In the genomic region with DNA sequence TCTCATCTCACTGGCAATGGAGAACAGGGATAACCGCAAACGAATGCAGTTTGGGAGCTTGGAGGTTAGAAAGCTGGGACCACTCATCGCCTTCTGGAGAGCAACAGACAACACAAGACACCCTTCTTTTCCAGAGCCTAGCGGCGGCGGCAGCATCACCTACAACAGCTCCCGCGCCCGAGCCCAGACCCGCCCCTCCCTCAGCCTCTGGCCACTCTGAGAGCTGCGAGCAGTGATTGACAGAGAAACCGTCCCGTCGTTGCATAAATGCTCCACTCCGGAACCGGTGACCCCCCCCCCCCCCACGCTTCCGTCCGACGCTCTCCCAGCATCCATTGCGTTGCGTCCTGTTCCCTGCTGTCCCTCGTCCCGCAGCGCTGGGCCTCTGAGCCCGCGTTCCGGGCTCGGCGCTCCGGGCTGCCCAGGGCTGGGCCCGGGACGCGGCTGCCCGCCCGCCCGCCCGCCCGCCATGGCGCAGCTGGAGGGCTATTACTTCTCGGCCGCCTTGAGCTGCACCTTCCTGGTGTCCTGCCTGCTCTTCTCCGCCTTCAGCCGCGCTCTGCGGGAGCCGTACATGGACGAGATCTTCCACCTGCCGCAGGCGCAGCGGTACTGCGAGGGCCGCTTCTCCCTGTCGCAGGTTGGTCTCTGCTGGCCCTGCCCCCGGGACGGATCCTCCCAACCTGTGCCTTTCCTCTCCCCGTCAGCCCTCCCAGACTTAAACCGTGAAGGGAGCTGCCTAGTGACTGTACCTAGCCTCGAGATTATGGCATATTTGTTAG, we compare ENCODE assay signal across 8 mouse cellular contexts. TPM values are rescaled to one million over a fixed set of nuclear protein-coding genes. Genes with fewer than 3 reads are reported as not detected.
DNase-seq lines count a peak whose midpoint lies in the region; ATAC-seq lines count a peak whose summit lies in the region.

TSS of gene Alg10b (plus strand) at position 343 of the 782 bp plus-strand sequence.

- DNase-seq in adipocyte (ENCODE audit: low spot score), result peak; percentile 92
- peak; percentile 94 for DNase-seq in embryo, embryonic 10 days (ENCODE audit: low spot score)
- peak; percentile 78 for DNase-seq in gastrocnemius, postnatal 10 days
- DNase-seq in left cerebral cortex, postnatal 10 days (ENCODE audit: extremely low spot score in 1 of 2, low spot score in 2 of 2), result peak; percentile 71 to 91
- DNase-seq in right cerebral cortex, postnatal 25 days, result peak; percentile 78
- DNase-seq in urinary bladder, postnatal 4 days (ENCODE audit: low spot score in 2 of 2), result peak; percentile 68 to 85

- intact Hi-C loops in left cerebral cortex, postnatal 10 days (cut with DNase I), result no loop called here

- peak; percentile 96 for ATAC-seq in inflammation-experienced regulatory T-cells, adult 6 months
- ATAC-seq in megakaryocyte-erythroid progenitor cell, adult 5-6 weeks (replicated peaks; ENCODE audit: low FRiP score, low TSS enrichment, poor library complexity, severe bottlenecking), result peak; percentile 98

RNA-seq across cellular contexts. Expression of gene Alg10b, which starts in this region (rescaled TPM):
- total RNA-seq in gastrocnemius, postnatal 10 days (2021), result 10 to 100 TPM; 14.2 to 15.8 TPM
- 10 to 100 TPM in 2 of 3 experiments, 1 to 10 TPM in 1; 9.8 to 10.6 (median 10.2) TPM for polyA plus RNA-seq in inflammation-experienced regulatory T-cells, adult 6 months (2017; shearing (Covaris generic))
- 10 to 100 TPM; 33.2 to 34.1 TPM for total RNA-seq in left cerebral cortex, postnatal 10 days (2021)
- total RNA-seq in megakaryocyte-erythroid progenitor cell, adult 5-6 weeks (2014; fragmentation: Nextera tagmentation), result 30.8 and 31.9 TPM in 2 replicates
- total RNA-seq in megakaryocyte-erythroid progenitor cell, adult 5-6 weeks (2017), result 36.5 and 44.4 TPM in 2 replicates

Comparison
In these comparisons a context has a peak if more than half of its experiments do, and no peak if none do; other contexts are left out.
1. Peak in every context shown above with its lines: DNase-seq and ATAC-seq.